Mouse (Mus musculus) liver, embryonic 14 days (tissue): ENCODE results near the gene Med25. TPM values are rescaled to one million over a fixed set of nuclear protein-coding genes. Genes with fewer than 3 reads are reported as not detected.

Experiments
- polyA plus RNA-seq: library from polyadenylated mRNA; depleted of rRNA; stranded (reverse); fragments of >200 nt; gene quantifications from 2 replicates; pipeline ENCODE4 v1.2.3, GENCODE M21; 2012; rRNA removed

Med25 gene
- 25.1 and 29.4 TPM in 2 replicates for polyA plus RNA-seq

DNA sequence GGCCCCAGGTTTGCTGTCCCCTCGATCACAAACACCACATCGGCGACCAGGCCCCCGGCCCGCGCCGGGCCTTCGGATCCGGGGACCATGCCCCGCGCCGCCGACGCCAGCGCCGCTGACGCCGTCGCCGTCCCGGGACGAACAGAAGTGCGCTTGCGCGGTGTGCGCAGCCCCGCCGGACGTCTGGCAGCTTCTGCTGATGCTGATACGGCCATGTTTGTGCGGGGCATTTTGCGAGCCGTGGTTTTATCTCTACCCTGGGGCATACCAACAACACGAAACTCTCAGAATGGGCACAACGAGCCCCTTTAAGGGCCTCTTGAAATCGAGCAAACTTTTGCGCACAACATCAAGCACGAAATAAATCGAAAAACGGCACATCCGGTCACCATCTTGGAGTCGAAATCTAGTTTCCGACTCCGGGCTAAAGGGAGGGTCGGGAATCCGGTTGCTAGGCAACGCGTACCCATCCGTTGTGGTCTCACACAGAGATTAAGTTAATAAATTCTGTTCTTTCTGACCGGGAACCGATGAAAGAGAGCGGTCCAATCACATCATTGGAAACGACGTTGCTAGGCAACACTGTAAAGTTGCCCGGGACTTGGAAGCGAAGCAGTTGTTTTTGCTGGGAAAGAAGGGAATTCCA lies at the start of gene Med25:
TSS of gene Med25 (minus strand) at position 437 of the 646 bp plus-strand sequence.

DNA sequence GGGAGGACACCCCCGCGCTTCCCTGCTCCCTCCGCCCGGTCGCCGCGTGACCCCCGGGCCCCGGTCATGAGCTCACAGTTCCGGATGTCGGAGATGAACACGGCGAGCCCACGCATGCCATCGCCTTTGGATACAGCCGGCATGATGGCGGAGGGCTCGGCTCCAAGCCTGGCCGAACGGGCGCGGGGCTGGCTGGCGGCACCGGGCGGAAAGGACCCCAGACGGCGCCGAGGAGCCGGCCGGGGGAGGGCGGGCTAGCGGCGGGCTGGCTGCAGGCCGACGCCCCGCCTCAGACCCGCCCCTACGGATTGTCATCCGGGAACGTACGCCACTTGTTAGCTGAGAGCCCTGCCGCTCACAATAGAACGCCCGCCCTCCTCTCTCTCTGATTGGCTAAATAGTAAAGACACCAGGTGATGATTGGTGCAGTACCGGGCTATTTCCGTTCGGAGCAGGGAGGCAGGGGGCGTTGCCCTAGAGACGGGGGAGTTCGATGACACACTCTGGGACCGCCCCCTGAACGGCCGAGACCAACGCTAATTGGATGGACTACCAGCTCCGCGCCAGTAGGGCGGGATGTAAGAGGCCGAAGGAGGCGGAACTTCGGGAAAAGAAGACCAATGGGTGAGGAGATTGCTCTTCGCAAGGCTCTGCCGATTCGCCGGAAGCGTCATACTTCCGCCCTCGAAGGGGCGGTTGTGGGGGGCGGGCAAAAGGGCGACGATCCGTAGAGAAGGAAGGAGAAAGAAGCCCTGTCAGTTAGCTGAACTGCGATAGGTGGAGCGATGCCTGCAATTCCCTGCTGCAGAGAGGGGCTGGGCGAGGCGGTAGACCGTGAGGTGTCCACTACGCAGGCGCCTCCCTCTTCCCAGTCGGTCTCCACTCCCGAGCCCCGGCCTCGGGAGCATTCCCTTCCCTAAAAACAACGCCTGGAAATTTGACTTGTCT lies 37.0 kb upstream of the Med25 start, which contains the start of gene Ap2a1:
TSS of gene Ap2a1 (minus strand) at position 293 of the 948 bp plus-strand sequence.

DNA sequence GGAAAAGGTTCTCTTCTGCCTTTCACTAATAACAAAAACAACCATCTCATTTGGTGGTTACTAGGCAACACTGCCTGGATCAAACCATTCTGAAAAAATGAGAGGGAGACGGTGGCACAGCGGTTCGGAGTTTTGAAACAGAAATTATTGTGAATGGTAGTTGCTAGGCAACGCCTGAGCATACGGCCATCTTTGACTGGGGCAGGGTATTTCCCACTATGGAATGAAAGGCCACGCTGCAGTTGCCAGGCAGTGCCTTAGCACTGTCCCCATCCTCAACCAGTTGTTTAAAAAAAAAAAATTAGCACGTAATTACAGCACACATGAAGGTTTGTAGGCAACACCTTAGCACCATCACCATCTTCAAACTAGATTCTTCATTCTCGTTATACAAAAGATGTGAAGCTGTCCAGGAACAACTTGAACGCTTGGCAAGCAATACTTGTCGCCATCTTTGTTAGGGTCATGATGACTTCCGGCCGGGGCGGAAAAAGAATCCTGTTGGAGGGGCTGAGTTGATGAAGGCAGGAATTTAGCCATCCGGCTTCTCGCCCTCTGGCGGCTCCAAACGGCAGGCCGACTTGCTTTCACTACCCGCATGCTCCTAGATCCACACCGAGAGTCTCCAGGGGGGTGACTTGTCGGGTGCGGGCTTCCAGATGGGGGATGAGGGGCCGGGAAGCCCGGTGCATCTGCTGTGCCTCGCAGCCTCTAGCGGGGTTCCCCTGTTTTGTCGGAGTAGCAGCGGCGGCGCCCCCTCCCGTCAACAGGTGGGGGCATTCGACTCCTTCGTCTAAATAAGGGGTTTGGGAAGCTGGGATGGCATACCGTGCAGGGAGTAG lies 3.3 kb upstream of the Med25 start, which contains the start of gene Fuz:
TSS of gene Fuz (plus strand) at position 487 of the 842 bp plus-strand sequence.

DNA sequence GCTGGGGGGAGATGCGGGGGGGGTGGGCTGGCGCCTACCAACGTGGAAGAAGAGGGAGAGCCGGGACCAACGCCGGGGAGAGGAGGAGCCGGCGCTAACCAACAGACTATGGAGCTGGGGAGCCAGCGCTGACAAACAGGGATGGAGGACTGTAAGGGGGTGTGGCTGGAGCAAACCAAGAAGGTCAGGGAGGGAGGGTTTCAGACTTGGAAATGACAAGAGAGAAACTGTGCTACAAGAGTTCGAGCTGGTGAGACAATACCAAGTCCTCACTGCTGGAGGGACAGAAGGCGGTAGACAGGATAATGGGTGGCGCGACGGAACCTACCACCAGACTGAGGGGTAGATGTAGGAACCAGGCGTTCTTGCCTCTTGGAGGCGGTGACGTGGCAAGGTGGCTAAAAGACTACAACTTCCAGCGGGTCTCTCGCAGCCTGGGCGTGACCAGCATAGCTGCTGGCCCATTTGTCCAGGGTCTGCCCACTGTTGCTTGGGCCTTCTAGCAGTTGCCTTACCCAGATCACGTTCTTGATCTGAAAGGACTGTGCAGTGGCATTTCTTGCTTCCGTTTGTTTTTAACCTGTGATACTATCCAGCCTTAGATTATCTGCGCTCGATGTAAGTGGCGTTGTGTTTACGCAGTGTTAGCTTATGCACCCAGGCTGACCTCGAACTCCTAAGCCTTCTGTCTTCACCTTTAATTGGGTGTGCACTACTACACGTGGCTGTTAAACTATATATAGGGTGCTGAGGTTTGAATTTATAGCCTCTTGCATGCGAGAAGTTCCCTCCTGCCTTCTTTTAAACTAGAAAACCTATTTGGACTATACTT lies 22.6 kb downstream of the Med25 start, which contains the start of gene Ptov1:
TSS of gene Ptov1 (minus strand) at position 92 of the 832 bp plus-strand sequence.

DNA sequence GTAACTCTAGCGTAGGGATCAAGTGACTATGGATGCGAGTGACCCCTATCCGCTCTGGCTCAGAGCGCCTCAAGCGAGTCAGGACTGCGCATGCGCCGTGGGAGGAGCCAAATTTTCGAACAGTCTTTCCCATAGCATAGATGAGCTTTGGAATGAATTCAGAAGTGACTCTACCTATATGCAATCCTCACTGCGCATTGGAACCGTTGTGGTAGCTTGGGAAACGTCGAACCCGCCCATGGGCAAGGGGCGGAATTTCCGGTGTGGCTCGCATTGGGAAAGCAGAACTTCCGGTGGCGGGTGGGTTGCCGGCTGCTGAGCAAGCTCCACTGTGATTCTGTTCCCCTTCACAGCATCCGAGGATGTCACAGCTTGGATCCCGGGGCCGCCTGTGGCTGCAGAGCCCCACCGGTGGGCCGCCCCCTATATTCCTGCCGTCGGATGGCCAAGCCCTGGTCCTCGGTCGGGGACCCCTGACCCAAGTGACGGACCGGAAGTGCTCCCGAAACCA lies 35.4 kb downstream of the Med25 start, which contains the start of gene Pnkp:
TSS of gene Pnkp (plus strand) at position 98 of the 511 bp plus-strand sequence.

DNA sequence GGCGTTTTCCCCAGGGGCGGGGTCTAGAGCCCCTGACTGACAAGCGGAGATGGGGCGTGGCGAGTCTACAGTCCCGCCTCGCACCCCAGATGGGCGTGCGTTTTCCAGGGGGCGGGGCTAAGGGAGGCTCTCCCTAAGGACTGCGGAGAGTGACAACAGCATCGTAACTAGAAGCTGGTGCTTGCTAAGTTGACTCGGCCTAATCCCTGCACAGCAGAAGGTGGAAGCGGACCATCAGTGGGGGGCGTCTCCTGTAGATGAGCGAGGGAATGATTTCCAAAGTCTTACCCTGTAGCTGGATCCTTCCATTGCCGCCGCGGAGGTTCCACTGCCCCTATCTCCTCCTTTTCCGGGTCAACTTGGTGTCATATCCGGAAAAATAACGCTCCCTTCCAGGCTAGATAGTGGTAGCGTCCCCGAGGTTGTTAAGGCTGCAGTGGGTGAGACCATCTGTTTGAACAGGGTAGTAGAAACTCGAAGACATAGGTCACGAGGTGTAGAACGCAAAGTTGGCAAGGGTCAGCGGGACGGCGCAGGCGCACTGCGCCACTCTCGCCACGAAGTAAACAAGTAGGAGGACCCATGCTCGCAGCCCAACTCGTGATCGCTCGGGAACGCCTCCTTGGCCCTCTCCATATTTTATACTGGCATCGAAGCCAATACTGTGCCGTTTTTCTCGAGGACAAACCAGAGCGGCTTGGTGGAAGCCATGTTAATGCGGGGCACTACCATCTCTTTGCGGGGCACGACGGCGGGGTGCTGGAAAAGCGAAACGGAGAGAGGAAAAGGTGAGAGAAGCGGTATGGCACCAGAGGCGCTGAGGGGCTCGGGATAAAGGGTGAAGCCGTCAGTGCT lies 43.7 kb downstream of the Med25 start, which contains the start of the genes Akt1s1 and Tbc1d17:
TSS of gene Akt1s1 (plus strand) at position 431 of the 855 bp plus-strand sequence.
TSS of gene Tbc1d17 (minus strand) at position 519 of the 855 bp plus-strand sequence.

Other genes with a start within 250 kb of the Med25 start
- gene Myh14, start 221.9 kb downstream of the Med25 start, polyA plus RNA-seq = 0.08 and 0.23 TPM in 2 replicates
- gene Izumo2, start 184.0 kb downstream of the Med25 start, polyA plus RNA-seq = not detected in 2 replicates
- 20.0 and 23.5 TPM in 2 replicates for gene Vrk3, start 144.3 kb downstream of the Med25 start, polyA plus RNA-seq
- 0.95 and 1.0 TPM in 2 replicates for gene Zfp473, start 141.7 kb downstream of the Med25 start, polyA plus RNA-seq
- gene Nup62, start 76.6 kb downstream of the Med25 start, polyA plus RNA-seq = 41.2 and 48.8 TPM in 2 replicates
- gene Il4i1, start 76.3 kb downstream of the Med25 start, polyA plus RNA-seq = 0.40 and 0.41 TPM in 2 replicates
- 27.2 and 29.9 TPM in 2 replicates for gene Atf5, start 76.1 kb downstream of the Med25 start, polyA plus RNA-seq
- gene Akt1s1, start 43.7 kb downstream of the Med25 start, polyA plus RNA-seq = 22.9 and 23.0 TPM in 2 replicates
- gene Tbc1d17, start 43.6 kb downstream of the Med25 start, polyA plus RNA-seq = 14.0 and 15.9 TPM in 2 replicates
- gene Pnkp, start 35.6 kb downstream of the Med25 start, polyA plus RNA-seq = 13.6 and 14.4 TPM in 2 replicates
- gene Ptov1, start 22.9 kb downstream of the Med25 start, polyA plus RNA-seq = 43.8 and 45.4 TPM in 2 replicates
- 4.5 and 5.3 TPM in 2 replicates for gene Fuz, start 3.4 kb upstream of the Med25 start, polyA plus RNA-seq
- 59.2 and 68.7 TPM in 2 replicates for gene Ap2a1, start 36.8 kb upstream of the Med25 start, polyA plus RNA-seq
- 0.10 TPM in 1 of 2 replicates, not detected in the other for gene Tsks, start 50.5 kb upstream of the Med25 start, polyA plus RNA-seq
- 1.8 and 2.3 TPM in 2 replicates for gene Cpt1c, start 82.1 kb upstream of the Med25 start, polyA plus RNA-seq
- gene Prmt1, start 93.9 kb upstream of the Med25 start, polyA plus RNA-seq = 163 and 176 TPM in 2 replicates
- gene Irf3, start 104.9 kb upstream of the Med25 start, polyA plus RNA-seq = 38.0 and 41.0 TPM in 2 replicates
- gene Bcl2l12, start 106.0 kb upstream of the Med25 start, polyA plus RNA-seq = 10.2 and 11.7 TPM in 2 replicates
- 15.6 and 17.5 TPM in 2 replicates for gene Scaf1, start 123.7 kb upstream of the Med25 start, polyA plus RNA-seq
- 15.6 and 17.7 TPM in 2 replicates for gene Rras, start 125.2 kb upstream of the Med25 start, polyA plus RNA-seq
- 1.9 and 2.5 TPM in 2 replicates for gene Prr12, start 160.2 kb upstream of the Med25 start, polyA plus RNA-seq
- gene Nosip, start 169.7 kb upstream of the Med25 start, polyA plus RNA-seq = 26.5 and 28.7 TPM in 2 replicates
- 7.1 and 7.9 TPM in 2 replicates for gene Prrg2, start 170.0 kb upstream of the Med25 start, polyA plus RNA-seq
- gene Rcn3, start 199.5 kb upstream of the Med25 start, polyA plus RNA-seq = 18.0 and 23.0 TPM in 2 replicates
- 15.3 and 17.0 TPM in 2 replicates for gene Fcgrt, start 211.1 kb upstream of the Med25 start, polyA plus RNA-seq
- gene Rps11, start 231.7 kb upstream of the Med25 start, polyA plus RNA-seq = 329 and 425 TPM in 2 replicates
- gene Rpl13a, start 236.0 kb upstream of the Med25 start, polyA plus RNA-seq = 824 and 978 TPM in 2 replicates
- gene Gm45713, start 243.5 kb upstream of the Med25 start, polyA plus RNA-seq = 0.03 and 0.05 TPM in 2 replicates
- gene Flt3l, start 243.7 kb upstream of the Med25 start, polyA plus RNA-seq = 11.3 and 12.1 TPM in 2 replicates